Mouse (Mus musculus) CD4-positive, CD25-positive, alpha-beta regulatory T cell, adult 9 weeks (primary cell): ENCODE measurements around the gene Efcab11. TPM values are rescaled to one million over a fixed set of nuclear protein-coding genes. Genes with fewer than 3 reads are reported as not detected.

ENCODE experiments used
- polyA plus RNA-seq: library from polyadenylated mRNA; unstranded; fragments of 100-300 nt; shearing (Covaris generic); gene quantifications from one replicate; pipeline ENCODE4 v1.2.1, GENCODE M21; 2017

The Efcab11 gene
- polyA plus RNA-seq, result 0.78 TPM

DNA sequence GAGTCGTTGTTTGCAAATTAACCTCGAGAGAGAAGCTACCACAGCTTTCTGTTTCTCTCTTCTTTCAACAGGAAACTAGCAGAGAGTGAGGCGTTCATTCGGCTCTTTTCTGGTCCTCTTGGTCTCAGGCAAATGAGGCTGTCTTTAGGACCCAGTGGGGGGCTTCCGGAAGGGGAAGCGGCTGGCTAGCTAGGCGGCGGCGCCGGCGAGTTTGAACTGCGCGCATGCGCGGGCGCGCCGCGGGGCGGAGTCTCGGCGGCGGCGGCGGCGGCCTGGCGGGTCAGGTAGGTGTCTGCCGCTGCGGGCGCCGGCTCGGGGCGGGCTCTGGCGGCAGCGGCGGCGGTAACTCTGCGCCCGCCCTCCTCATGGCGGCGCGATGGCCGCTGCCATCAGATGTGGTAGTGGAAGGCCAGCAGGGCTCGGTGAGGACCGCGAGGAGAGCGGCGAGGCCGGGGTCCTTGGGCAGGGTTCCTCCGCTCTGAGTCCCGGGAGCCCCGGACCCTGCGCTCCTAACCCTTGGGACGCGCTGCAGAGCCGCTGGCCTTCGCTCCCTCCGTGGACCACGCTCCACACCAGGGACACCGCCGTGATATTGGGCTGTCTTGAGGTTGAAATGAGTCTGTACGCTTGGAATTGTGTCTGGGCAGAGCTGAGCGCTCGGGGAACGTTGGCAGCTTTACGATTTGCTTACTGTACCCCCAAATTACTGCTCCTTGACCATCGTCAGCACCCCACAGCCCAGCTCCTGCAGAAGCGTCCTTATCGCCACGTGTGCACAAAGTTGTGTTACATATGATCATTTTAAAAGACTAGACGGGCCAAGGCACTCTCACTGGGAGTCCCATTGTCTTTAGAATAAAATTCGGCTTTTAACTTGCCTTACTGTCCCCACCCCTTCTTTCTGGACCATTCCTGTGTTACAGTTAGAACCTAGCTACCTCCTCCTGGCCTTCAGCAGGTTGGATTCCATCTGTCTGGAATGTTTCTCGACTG, at the start of gene Efcab11, which contains the start of gene Tdp1:
Gene Efcab11, minus strand, starts transcription at position 171 of the 993 bp plus-strand sequence.
Gene Tdp1, plus strand, starts transcription at position 249 of the 993 bp plus-strand sequence.

Other genes with a start within 250 kb of the Efcab11 start
- gene Tdp1, start 78 bp upstream of the Efcab11 start, polyA plus RNA-seq, result 34.3 TPM
- not detected for gene Kcnk13, start 80.1 kb upstream of the Efcab11 start, polyA plus RNA-seq
- 178 TPM for gene Psmc1, start 225.7 kb upstream of the Efcab11 start, polyA plus RNA-seq